Mouse (Mus musculus) brain, embryonic 14.5 days (tissue): Measurements from ENCODE around the gene Epc2.

Experiments
- CTCF ChIP-seq: fragments of 200-500 bp; IDR thresholded peaks from 2 replicates; pipeline ENCODE4 v1.5.1; 2012; ENCODE audit warnings: inconsistent platforms, mild to moderate bottlenecking, moderate library complexity, borderline replicate concordance; ENCODE audit not compliant: insufficient read depth, insufficient read length; ENCODE audit errors: extremely low read depth
- POLR2A ChIP-seq: fragments of 200-500 bp; IDR thresholded peaks from 2 replicates; pipeline ENCODE4 v1.6.1; 2012; ENCODE audit warnings: mild to moderate bottlenecking, inconsistent platforms, borderline replicate concordance; ENCODE audit not compliant: poor library complexity, insufficient read depth, insufficient read length, severe bottlenecking; ENCODE audit errors: extremely low read depth

- TF ChIP-seq POLR2A, result no peak
- no peak for TF ChIP-seq CTCF
Measured at GRCm38 (mm10) chr2:49572684-49573083, 121.4 kb downstream of the Epc2 start.
